Mouse (Mus musculus): Measurements from ENCODE around the gene Gm21985. TPM values are rescaled to one million over a fixed set of nuclear protein-coding genes. Genes with fewer than 3 reads are reported as not detected.
"Not testable (repeated sequence)": the region's sequence is repeated elsewhere in the genome, so short reads cannot be mapped to it uniquely, and the experiment has no call there.

Gene Gm21985
- polyA plus RNA-seq, 1 experiment from 2014 or later = not detected

DNA sequence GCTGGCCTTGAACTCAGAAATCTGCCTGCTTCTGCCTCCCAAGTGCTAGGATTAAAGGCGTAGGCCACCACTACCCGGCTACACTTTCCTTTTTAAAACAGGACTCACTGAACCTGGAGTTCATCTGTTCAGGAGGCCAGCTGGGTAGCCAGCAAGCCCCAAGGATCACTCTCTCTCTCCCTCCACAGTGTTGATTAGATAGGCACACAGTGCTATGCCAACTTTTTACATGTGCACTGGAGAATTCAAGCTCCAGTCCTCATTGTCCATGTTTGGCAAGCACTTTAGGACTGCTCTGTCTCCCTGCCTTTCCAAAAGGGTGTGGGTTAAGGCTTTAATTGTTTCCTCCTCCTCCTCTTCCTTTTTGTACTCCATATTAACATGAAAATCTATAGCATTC is 3.9 kb downstream of the Gm21985 start:
- Histone ChIP-seq H3K9me3 (ENCODE audit: control insufficient read depth, low read length) (no peaks in the 10 kb centered on the region), H3K4me1 (ENCODE audit: control insufficient read depth, insufficient read depth, low read length) (peaks cover 13% of the 10 kb centered on the region), H3K36me3 (ENCODE audit: control insufficient read depth, insufficient read depth, low read length) (no peaks in the 10 kb centered on the region), H3K4me2 (ENCODE audit: low read depth, low read length) (no peak overlapping the region), H3K27ac (replicated peaks; ENCODE audit: low read depth, low read length) (no peak overlapping the region), H3K27me3 (replicated peaks; ENCODE audit: control insufficient read depth, insufficient read depth, low read length) (no peaks in the 10 kb centered on the region), H3K9ac (ENCODE audit: low read depth, low read length) (no peak overlapping the region), H3K4me3 (ENCODE audit: low read depth, low read length) (no peak overlapping the region)
- 98% methylated on average over 2 of the region's 2 CpGs for WGBS
- no peak for ATAC-seq (ENCODE audit: low read depth)
- no peak for DNase-seq (ENCODE audit: low spot score)

DNA sequence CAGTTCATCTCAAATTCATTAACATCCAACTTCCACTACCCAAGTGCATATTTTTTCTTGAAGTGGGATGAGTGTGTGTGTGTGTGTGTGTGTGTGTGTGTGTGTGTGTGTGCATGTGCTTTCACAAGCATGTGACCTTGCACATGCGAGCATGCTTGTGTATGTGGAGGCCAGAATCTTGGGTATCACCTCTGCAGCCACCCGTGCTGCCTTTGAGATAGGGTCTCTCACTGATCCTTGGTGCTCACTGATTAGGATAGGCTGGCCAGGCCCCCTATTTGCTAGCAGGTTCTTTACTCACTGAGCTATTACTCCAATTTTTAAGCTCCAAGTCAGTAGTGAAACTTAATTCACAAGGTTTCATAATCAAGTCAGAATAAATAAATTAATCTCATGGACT is 6.8 kb downstream of the Gm21985 start:
- no peaks in the 10 kb centered on the region for H3K27me3 ChIP-seq (replicated peaks; ENCODE audit: control insufficient read depth, insufficient read depth, low read length)
- H3K9me3 ChIP-seq (ENCODE audit: control insufficient read depth, low read length) = no peaks in the 10 kb centered on the region
- no peak overlapping the region for H3K27ac ChIP-seq (replicated peaks; ENCODE audit: low read depth, low read length)
- no peaks in the 10 kb centered on the region for H3K36me3 ChIP-seq (ENCODE audit: control insufficient read depth, insufficient read depth, low read length)
- WGBS = 98% methylated on average over 2 of the region's 2 CpGs
- H3K4me1 ChIP-seq (ENCODE audit: control insufficient read depth, insufficient read depth, low read length) = peaks cover under 1% of the 10 kb centered on the region; the same call in 1 of the 2 replicates
- no peak overlapping the region for H3K4me2 ChIP-seq (ENCODE audit: low read depth, low read length)
- no peak overlapping the region for H3K4me3 ChIP-seq (ENCODE audit: low read depth, low read length)
- ATAC-seq (ENCODE audit: low read depth) = no peak
- no peak for DNase-seq (ENCODE audit: low spot score)
- H3K9ac ChIP-seq (ENCODE audit: low read depth, low read length) = no peak overlapping the region

DNA sequence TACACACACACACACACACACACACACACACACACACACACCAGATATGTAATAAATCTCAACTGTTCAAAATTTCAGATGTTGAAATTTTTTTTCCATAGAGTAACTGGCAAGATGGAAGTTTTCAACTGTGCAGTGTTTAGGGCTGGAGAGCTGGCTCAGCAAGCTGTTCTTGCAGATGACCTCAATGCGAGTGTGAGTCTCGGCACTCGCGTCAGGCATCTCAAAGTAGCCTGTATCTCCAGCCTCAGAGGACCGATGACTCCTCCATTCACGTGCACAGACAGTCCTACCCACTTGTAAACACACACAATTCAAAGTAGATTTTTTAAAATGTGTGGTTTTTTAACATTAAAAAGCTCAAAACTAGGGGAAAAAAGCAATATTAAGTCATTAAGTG is 7.4 kb downstream of the Gm21985 start:
- H3K4me2 ChIP-seq (ENCODE audit: low read depth, low read length) = no peak overlapping the region
- no peak overlapping the region for H3K27ac ChIP-seq (replicated peaks; ENCODE audit: low read depth, low read length)
- H3K4me1 ChIP-seq (ENCODE audit: control insufficient read depth, insufficient read depth, low read length) = no peaks in the 10 kb centered on the region
- H3K9ac ChIP-seq (ENCODE audit: low read depth, low read length) = no peak overlapping the region
- no peaks in the 10 kb centered on the region for H3K9me3 ChIP-seq (ENCODE audit: control insufficient read depth, low read length)
- H3K36me3 ChIP-seq (ENCODE audit: control insufficient read depth, insufficient read depth, low read length) = no peaks in the 10 kb centered on the region
- no peak overlapping the region for H3K4me3 ChIP-seq (ENCODE audit: low read depth, low read length)
- WGBS = 92% methylated on average over 6 of the region's 6 CpGs
- H3K27me3 ChIP-seq (replicated peaks; ENCODE audit: control insufficient read depth, insufficient read depth, low read length) = no peaks in the 10 kb centered on the region
- DNase-seq (ENCODE audit: low spot score) (no peak), ATAC-seq (ENCODE audit: low read depth) (no peak)

DNA sequence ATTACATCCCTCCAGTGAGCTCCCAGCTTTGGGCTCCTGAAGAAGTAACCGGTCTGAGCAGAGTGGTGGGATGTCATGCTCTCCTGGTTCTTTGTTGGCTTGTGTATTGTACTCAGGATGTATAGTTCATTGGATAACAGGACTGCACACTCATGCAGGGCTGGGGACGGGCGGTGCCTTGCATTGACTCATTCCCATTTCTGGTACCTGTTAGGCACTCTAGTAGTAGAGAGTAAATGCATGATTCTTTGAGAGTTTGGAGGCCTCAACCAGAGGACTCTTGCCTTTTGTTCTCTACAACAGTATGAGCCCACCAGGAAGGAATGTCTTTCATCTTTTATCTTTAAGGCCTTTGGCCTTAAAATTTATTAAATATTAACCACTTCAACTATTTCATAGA is 10.8 kb downstream of the Gm21985 start:
- 94% methylated on average over 3 of the region's 3 CpGs for WGBS
- Histone ChIP-seq H3K9ac (ENCODE audit: low read depth, low read length) (no peak overlapping the region), H3K27me3 (replicated peaks; ENCODE audit: control insufficient read depth, insufficient read depth, low read length) (no peaks in the 10 kb centered on the region), H3K9me3 (ENCODE audit: control insufficient read depth, low read length) (no peaks in the 10 kb centered on the region), H3K36me3 (ENCODE audit: control insufficient read depth, insufficient read depth, low read length) (no peaks in the 10 kb centered on the region), H3K27ac (replicated peaks; ENCODE audit: low read depth, low read length) (no peak overlapping the region), H3K4me3 (ENCODE audit: low read depth, low read length) (no peak overlapping the region), H3K4me2 (ENCODE audit: low read depth, low read length) (no peak overlapping the region), H3K4me1 (ENCODE audit: control insufficient read depth, insufficient read depth, low read length) (no peaks in the 10 kb centered on the region)
- ATAC-seq (ENCODE audit: low read depth) (no peak), DNase-seq (ENCODE audit: low spot score) (no peak)

DNA sequence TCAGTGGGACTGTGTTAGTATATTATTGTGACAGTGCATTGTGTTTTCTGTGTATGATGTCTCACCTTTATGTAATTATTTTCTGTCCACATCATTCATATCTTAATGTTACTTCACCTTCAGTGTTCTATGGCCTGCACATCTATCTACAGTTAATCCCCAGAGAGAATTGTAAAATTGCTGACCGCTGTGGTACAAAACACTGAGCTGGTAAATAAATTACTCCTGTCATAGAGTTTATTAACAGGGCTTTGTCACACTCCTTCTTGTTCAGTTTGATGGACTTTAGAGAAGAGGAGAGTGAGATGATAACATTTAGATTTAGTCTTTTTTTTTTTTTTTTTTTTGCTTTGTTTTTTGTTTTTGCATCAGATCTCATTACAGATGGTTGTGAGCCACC is 16.7 kb downstream of the Gm21985 start:
- no peaks in the 10 kb centered on the region for H3K36me3 ChIP-seq (ENCODE audit: control insufficient read depth, insufficient read depth, low read length)
- ATAC-seq (ENCODE audit: low read depth) (no peak), DNase-seq (ENCODE audit: low spot score) (no peak)
- H3K9ac ChIP-seq (ENCODE audit: low read depth, low read length) = no peak overlapping the region
- peaks cover 7% of the 10 kb centered on the region for H3K4me1 ChIP-seq (ENCODE audit: control insufficient read depth, insufficient read depth, low read length)
- H3K4me3 ChIP-seq (ENCODE audit: low read depth, low read length) = no peak overlapping the region
- H3K27me3 ChIP-seq (replicated peaks; ENCODE audit: control insufficient read depth, insufficient read depth, low read length) = no peaks in the 10 kb centered on the region
- no peak overlapping the region for H3K27ac ChIP-seq (replicated peaks; ENCODE audit: low read depth, low read length)
- H3K9me3 ChIP-seq (ENCODE audit: control insufficient read depth, low read length) = no peaks in the 10 kb centered on the region
- H3K4me2 ChIP-seq (ENCODE audit: low read depth, low read length) = no peak overlapping the region
- WGBS = 88% methylated on average over 1 of the region's 1 CpGs

DNA sequence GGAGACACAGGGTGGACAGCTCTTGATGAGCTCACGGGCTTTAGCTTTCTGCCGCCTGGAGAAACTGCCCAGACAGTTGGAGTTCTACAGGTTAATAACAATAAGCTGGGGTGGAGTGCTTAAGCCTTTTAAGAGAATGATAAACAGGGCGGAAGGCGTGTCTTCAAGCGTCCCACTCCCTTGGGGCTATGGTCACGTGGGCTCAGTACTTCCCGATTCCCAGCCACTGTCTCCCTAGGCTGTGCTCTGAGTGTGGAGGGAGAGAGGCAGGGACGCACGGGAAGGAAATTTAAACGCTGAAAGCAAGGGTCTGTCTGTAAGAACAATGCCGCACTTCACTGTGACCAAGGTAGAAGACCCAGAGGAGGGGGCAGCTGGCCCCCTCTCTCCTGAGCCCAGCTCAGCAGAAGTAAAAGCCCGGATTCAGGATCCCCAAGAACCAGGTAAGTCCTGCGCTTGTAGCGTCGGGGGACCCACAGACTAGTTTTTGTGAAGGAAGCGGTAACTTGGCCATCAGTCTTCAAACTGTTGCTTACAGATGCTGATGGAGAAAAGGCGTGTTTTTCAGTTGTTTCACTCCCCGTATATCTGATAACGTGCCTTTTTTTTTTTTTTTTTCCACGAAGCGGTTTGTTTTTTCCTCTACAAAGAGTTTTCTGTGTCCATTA is 18.4 kb downstream of the Gm21985 start:
- Histone ChIP-seq H3K4me1 (ENCODE audit: control insufficient read depth, insufficient read depth, low read length) (peaks cover 7% of the 10 kb centered on the region), H3K4me2 (ENCODE audit: low read depth, low read length) (peak overlapping the region; percentile 65), H3K9ac (ENCODE audit: low read depth, low read length) (peak overlapping the region; percentile 56), H3K27ac (replicated peaks; ENCODE audit: low read depth, low read length) (no peak overlapping the region), H3K9me3 (ENCODE audit: control insufficient read depth, low read length) (no peaks in the 10 kb centered on the region), H3K4me3 (ENCODE audit: low read depth, low read length) (peak overlapping the region; percentile 40), H3K27me3 (replicated peaks; ENCODE audit: control insufficient read depth, insufficient read depth, low read length) (no peaks in the 10 kb centered on the region), H3K36me3 (ENCODE audit: control insufficient read depth, insufficient read depth, low read length) (no peaks in the 10 kb centered on the region)
- peak; percentile 94 for ATAC-seq (ENCODE audit: low read depth)
- DNase-seq (ENCODE audit: low spot score) = peak; percentile 93
- under 1% methylated on average over 21 of the region's 21 CpGs for WGBS

DNA sequence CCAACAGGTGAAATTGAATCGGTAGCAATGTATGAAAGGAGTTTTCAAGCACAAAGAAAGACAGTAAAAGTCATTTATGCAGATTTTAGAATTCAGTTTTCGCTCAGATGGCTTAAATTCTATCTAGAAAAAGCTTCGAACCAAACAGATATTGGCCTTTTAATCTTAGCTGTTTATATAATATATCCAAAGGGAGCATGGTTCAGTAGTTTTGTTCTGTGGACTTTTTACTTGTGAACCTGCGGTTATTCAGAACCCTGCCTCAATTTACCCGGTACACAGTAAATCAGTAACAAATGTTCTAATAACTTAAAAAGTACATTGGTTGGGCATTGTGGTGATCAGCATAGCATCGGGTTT is 18.9 kb downstream of the Gm21985 start:
- H3K4me1 ChIP-seq (ENCODE audit: control insufficient read depth, insufficient read depth, low read length) = peaks cover 7% of the 10 kb centered on the region
- WGBS = 45% methylated on average over 6 of the region's 6 CpGs
- DNase-seq (ENCODE audit: low spot score) (no peak), ATAC-seq (ENCODE audit: low read depth) (no peak)
- H3K9me3 ChIP-seq (ENCODE audit: control insufficient read depth, low read length) = no peaks in the 10 kb centered on the region
- no peak overlapping the region for H3K27ac ChIP-seq (replicated peaks; ENCODE audit: low read depth, low read length)
- H3K36me3 ChIP-seq (ENCODE audit: control insufficient read depth, insufficient read depth, low read length) = no peaks in the 10 kb centered on the region
- peak overlapping the region; percentile 40 for H3K4me3 ChIP-seq (ENCODE audit: low read depth, low read length)
- H3K4me2 ChIP-seq (ENCODE audit: low read depth, low read length) = peak overlapping the region; percentile 65
- H3K27me3 ChIP-seq (replicated peaks; ENCODE audit: control insufficient read depth, insufficient read depth, low read length) = no peaks in the 10 kb centered on the region
- peak overlapping the region; percentile 56; the same call in 1 of the 2 replicates for H3K9ac ChIP-seq (ENCODE audit: low read depth, low read length)

DNA sequence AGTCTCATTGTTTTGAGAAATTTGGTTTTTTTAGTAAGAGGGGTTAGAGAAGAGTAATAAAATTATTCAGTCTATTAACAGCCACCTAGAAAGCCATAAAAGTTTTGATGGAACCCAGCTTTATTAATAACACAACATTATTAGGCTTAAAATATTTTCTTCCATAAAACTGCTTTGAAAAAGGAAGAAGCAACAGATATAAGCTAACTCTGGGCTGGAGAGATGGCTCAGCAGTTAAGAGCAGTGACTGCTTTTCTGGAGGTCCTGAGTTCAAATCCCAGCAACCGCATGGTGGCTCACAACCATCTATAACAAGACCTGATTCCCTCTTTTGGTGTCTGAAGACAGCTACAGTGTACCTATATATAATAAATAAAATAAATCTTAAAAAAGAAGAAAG is 19.9 kb downstream of the Gm21985 start:
- DNase-seq (ENCODE audit: low spot score); H3K9ac ChIP-seq (ENCODE audit: low read depth, low read length); H3K4me3 ChIP-seq (ENCODE audit: low read depth, low read length); H3K36me3 ChIP-seq (ENCODE audit: control insufficient read depth, insufficient read depth, low read length); H3K27ac ChIP-seq (replicated peaks; ENCODE audit: low read depth, low read length); H3K27me3 ChIP-seq (replicated peaks; ENCODE audit: control insufficient read depth, insufficient read depth, low read length); H3K4me1 ChIP-seq (ENCODE audit: control insufficient read depth, insufficient read depth, low read length); H3K9me3 ChIP-seq (ENCODE audit: control insufficient read depth, low read length); H3K4me2 ChIP-seq (ENCODE audit: low read depth, low read length); ATAC-seq (ENCODE audit: low read depth): not testable (repeated sequence)
- WGBS = 93% methylated on average over 1 of the region's 1 CpGs

DNA sequence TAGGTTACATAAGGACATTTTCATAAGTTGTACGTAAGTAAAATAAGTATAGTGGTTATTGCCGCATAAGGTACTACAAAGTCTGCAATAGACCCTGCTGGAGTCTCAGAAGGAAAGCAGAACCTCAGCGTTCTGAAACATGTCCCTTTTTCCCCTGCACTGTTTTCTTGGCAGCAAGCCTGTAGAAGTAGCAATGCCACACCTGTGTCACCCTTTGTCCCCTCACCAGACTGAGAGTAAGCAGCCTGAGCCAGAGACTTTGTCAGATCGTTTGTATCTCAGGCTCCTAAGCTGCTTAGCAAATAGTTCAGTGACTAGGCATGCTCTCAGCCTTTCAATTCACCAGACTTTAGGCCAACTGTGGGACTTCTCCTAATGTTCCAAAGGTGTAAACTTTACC is 20.9 kb downstream of the Gm21985 start:
- no peak overlapping the region for H3K9ac ChIP-seq (ENCODE audit: low read depth, low read length)
- no peaks in the 10 kb centered on the region for H3K27me3 ChIP-seq (replicated peaks; ENCODE audit: control insufficient read depth, insufficient read depth, low read length)
- peak; percentile 61; the same call in 1 of the 2 replicates for ATAC-seq (ENCODE audit: low read depth)
- no peak overlapping the region for H3K4me3 ChIP-seq (ENCODE audit: low read depth, low read length)
- peaks cover 7% of the 10 kb centered on the region for H3K4me1 ChIP-seq (ENCODE audit: control insufficient read depth, insufficient read depth, low read length)
- H3K9me3 ChIP-seq (ENCODE audit: control insufficient read depth, low read length) = no peaks in the 10 kb centered on the region
- H3K36me3 ChIP-seq (ENCODE audit: control insufficient read depth, insufficient read depth, low read length) = no peaks in the 10 kb centered on the region
- WGBS = 63% methylated on average over 4 of the region's 4 CpGs
- H3K4me2 ChIP-seq (ENCODE audit: low read depth, low read length) = no peak overlapping the region
- DNase-seq (ENCODE audit: low spot score) = peak; percentile 48
- no peak overlapping the region for H3K27ac ChIP-seq (replicated peaks; ENCODE audit: low read depth, low read length)
